Mouse (Mus musculus) CH12.LX (cell line): ENCODE data around the gene Inpp5d. TPM values are rescaled to one million over a fixed set of nuclear protein-coding genes. Genes with fewer than 3 reads are reported as not detected.

Experiments
- DNase-seq: peaks from one replicate; pipeline ENCODE4 v3.0.0-alpha.2; 2013; ENCODE audit errors: extremely low read depth
- H3K27ac ChIP-seq: 2 replicates; pipeline ENCODE4 v1.5.1; 2012; ENCODE audit warnings: low read depth, mild to moderate bottlenecking, control low read depth, moderate library complexity; ENCODE audit not compliant: insufficient read depth
- H3K27me3 ChIP-seq: replicated peaks from 2 replicates; pipeline ENCODE3; 2012; ENCODE audit warnings: inconsistent platforms
- H3K36me3 ChIP-seq, 2 experiments: replicated peaks in 1 of 2; 2 replicates each; pipeline versions ENCODE3 to v1.6.1; 2012; ENCODE audit warnings: inconsistent platforms in 1 of 2, low read length in 1 of 2, mild to moderate bottlenecking in 1 of 2, mixed read lengths in 1 of 2, moderate library complexity in 1 of 2; ENCODE audit not compliant: control insufficient read depth in 1 of 2, insufficient read depth in 1 of 2
- H3K4me1 ChIP-seq, 2 experiments: 2 replicates each; pipeline ENCODE4 v1.6.1; 2012; ENCODE audit warnings: inconsistent platforms in 1 of 2, moderate library complexity in 1 of 2; ENCODE audit not compliant: insufficient read depth in 2 of 2, control insufficient read depth in 1 of 2
- H3K4me2 ChIP-seq: 2 replicates; pipeline ENCODE4 v1.6.1; 2012; ENCODE audit warnings: low read depth, mild to moderate bottlenecking, control low read depth; ENCODE audit not compliant: poor library complexity, insufficient read depth, severe bottlenecking
- H3K4me3 ChIP-seq, 3 experiments: fragments of 150-350 bp in 1 of 3; sonication (generic) in 1 of 3; replicated peaks in 1 of 3; 2 replicates each; pipeline versions ENCODE3 to v1.5.1; 2011 to 2012; ENCODE audit warnings: low read depth in 2 of 3, low read length in 2 of 3, mild to moderate bottlenecking in 2 of 3, moderate library complexity in 2 of 3, control low read depth in 1 of 3, improper control_type of control experiment in 1 of 3, inconsistent platforms in 1 of 3, mixed read lengths in 1 of 3; ENCODE audit not compliant: poor library complexity in 1 of 3
- H3K79me2 ChIP-seq: replicated peaks from 2 replicates; pipeline ENCODE4 v1.6.1; 2012; ENCODE audit warnings: mild to moderate bottlenecking, moderate library complexity; ENCODE audit not compliant: control insufficient read depth, poor library complexity, insufficient read depth, severe bottlenecking; ENCODE audit errors: extremely low read depth
- H3K9ac ChIP-seq: 2 replicates; pipeline ENCODE4 v1.6.1; 2012; ENCODE audit warnings: low read depth, mild to moderate bottlenecking, control low read depth, moderate library complexity; ENCODE audit not compliant: insufficient read depth
- H3K9me3 ChIP-seq: replicated peaks from 2 replicates; pipeline ENCODE3; 2012; ENCODE audit warnings: low read length, inconsistent platforms, mixed read lengths
- CHD1 ChIP-seq: IDR thresholded peaks from 2 replicates; pipeline ENCODE4 v1.6.1; 2012; ENCODE audit warnings: low read depth, low read length, improper control_type of control experiment, inconsistent platforms
- CHD2 ChIP-seq: IDR thresholded peaks from 2 replicates; pipeline ENCODE4 v1.6.1; 2011; ENCODE audit warnings: low read length, improper control_type of control experiment
- E2F4 ChIP-seq: IDR thresholded peaks from 2 replicates; pipeline ENCODE4 v1.6.1; 2011; ENCODE audit warnings: low read depth, low read length, improper control_type of control experiment; ENCODE audit not compliant: insufficient replicate concordance
- HCFC1 ChIP-seq: IDR thresholded peaks from 2 replicates; pipeline ENCODE4 v1.6.1; 2012; ENCODE audit warnings: low read depth, mild to moderate bottlenecking, inconsistent platforms, low read length, improper control_type of control experiment
- IRF4 ChIP-seq: IDR thresholded peaks from 2 replicates; pipeline ENCODE4 v1.6.1; 2014; ENCODE audit warnings: low read depth, mild to moderate bottlenecking, inconsistent platforms, low read length, improper control_type of control experiment
- KAT2A ChIP-seq: IDR thresholded peaks from 2 replicates; pipeline ENCODE4 v1.6.1; 2012; ENCODE audit warnings: low read length, improper control_type of control experiment, inconsistent platforms; ENCODE audit not compliant: insufficient replicate concordance
- MAFK ChIP-seq: IDR thresholded peaks from 2 replicates; pipeline ENCODE4 v1.6.1; 2011; ENCODE audit warnings: low read length, improper control_type of control experiment; ENCODE audit not compliant: insufficient replicate concordance
- MXI1 ChIP-seq: IDR thresholded peaks from 2 replicates; pipeline ENCODE4 v1.6.1; 2011; ENCODE audit warnings: mild to moderate bottlenecking, low read depth, low read length, improper control_type of control experiment
- RAD21 ChIP-seq: IDR thresholded peaks from 2 replicates; pipeline ENCODE4 v1.6.1; 2011; ENCODE audit warnings: low read depth, mild to moderate bottlenecking, low read length, improper control_type of control experiment, moderate library complexity
- SIN3A ChIP-seq: IDR thresholded peaks from 2 replicates; pipeline ENCODE4 v1.6.1; 2012; ENCODE audit warnings: low read length, improper control_type of control experiment, inconsistent platforms
- SMC3 ChIP-seq: IDR thresholded peaks from 2 replicates; pipeline ENCODE4 v1.6.1; 2011; ENCODE audit warnings: low read depth, low read length, improper control_type of control experiment
- UBTF ChIP-seq: IDR thresholded peaks from 2 replicates; pipeline ENCODE4 v1.6.1; 2012; ENCODE audit warnings: low read depth, mild to moderate bottlenecking, inconsistent platforms, low read length, improper control_type of control experiment, moderate library complexity
- USF1 ChIP-seq: IDR thresholded peaks from 2 replicates; pipeline ENCODE4 v1.6.1; 2014; ENCODE audit warnings: low read depth, mild to moderate bottlenecking, inconsistent platforms, low read length, improper control_type of control experiment
- ZC3H11A ChIP-seq: IDR thresholded peaks from 2 replicates; pipeline ENCODE4 v1.6.1; 2012; ENCODE audit warnings: low read depth, mild to moderate bottlenecking, inconsistent platforms, low read length, improper control_type of control experiment
- ZKSCAN1 ChIP-seq: IDR thresholded peaks from 2 replicates; pipeline ENCODE4 v1.6.1; 2012; ENCODE audit warnings: low read depth, inconsistent platforms, low read length, improper control_type of control experiment, borderline replicate concordance
- ZMIZ1 ChIP-seq: IDR thresholded peaks from 2 replicates; pipeline ENCODE4 v1.6.1; 2012; ENCODE audit warnings: low read depth, mild to moderate bottlenecking, inconsistent platforms, low read length, improper control_type of control experiment
- ZNF384 ChIP-seq: IDR thresholded peaks from 2 replicates; pipeline ENCODE4 v1.6.1; 2012; ENCODE audit warnings: low read depth, low read length, improper control_type of control experiment, inconsistent platforms
- dilution Hi-C: fragments of 300-500 bp; cut with MboI; formaldehyde crosslinking; loops from 2 replicates; pipeline ENCODE4 v1.14.3; 2020; ENCODE audit warnings: low sequenced_read_pairs; ENCODE audit not compliant: extremely low pct_unique_long_range_greater_than_20kb, extremely low pct_ligation_motif_present
- in situ Hi-C: fragments of 300-500 bp; cut with MboI; formaldehyde crosslinking; loops from 3 replicates; pipeline ENCODE4 v1.14.3; 2019; ENCODE audit warnings: low sequenced_read_pairs, low pct_ligation_motif_present, low pct_unique_long_range_greater_than_20kb, mixed read lengths
- polyA plus RNA-seq: library from polyadenylated mRNA; unstranded; fragments of >175 nt; gene quantifications from 2 replicates; pipeline ENCODE4 v1.2.1, GENCODE M21; 2012; ENCODE audit warnings: low read depth; ENCODE audit not compliant: insufficient read length
- total RNA-seq, 2 experiments: library from RNA; depleted of rRNA; stranded (reverse); fragments of 300-350 nt in 1 of 2; fragments of >200 nt in 1 of 2; gene quantifications; 2 replicates each; pipeline ENCODE4 v1.2.3; 2012 to 2014

The Inpp5d gene
- total and polyA plus RNA-seq, 3 experiments, result 97.1 to 109 (median 106) TPM

DNA sequence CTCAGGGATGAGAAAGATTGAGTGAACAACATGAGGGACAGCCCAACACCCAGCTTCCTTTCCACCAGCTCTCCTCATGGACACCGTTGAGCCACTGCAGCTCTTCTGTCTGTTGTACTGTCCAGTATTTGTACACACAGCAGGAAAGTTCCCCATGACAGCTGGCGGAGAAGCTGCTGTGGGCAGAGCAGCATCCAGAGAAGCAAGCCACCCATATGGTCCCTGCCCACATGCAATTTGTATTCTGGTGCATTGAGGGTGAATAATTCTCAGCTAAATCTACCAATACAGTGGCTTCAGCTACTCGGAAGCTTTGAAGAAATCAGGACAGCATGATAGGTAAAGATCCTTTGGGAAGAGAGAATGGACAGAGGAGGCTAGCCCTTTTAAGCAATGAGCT, 64.7 kb downstream of the Inpp5d start:
- Histone ChIP-seq H3K9me3 (peaks cover 14% of the 10 kb centered on the region), H3K9ac (no peak overlapping the region), H3K4me1 (no peaks in the 10 kb centered on the region), H3K27me3 (no peaks in the 10 kb centered on the region), H3K4me3 (no peak overlapping the region), H3K36me3 (peaks cover 78 to 91% of the 10 kb centered on the region in 2 experiments), H3K27ac (no peak overlapping the region), H3K4me2 (no peak overlapping the region), H3K79me2 (no peaks in the 10 kb centered on the region; the same call in 1 of the 2 replicates)
- DNase-seq, result no peak
- no peak for TF ChIP-seq ZNF384
- TF ChIP-seq MXI1, result no peak
- no peak for TF ChIP-seq E2F4
- no peak for TF ChIP-seq ZKSCAN1
- TF ChIP-seq KAT2A, result no peak
- dilution Hi-C loops, result no loop called here
- in situ Hi-C loops, result no loop called here

GRCm38 (mm10) chr1:87686351-87686750, 66.2 kb downstream of the Inpp5d start:
- H3K4me3 ChIP-seq, result no peak overlapping the region
- H3K27ac ChIP-seq, result no peak overlapping the region
- dilution Hi-C loops, result no loop called here
- H3K4me1 ChIP-seq, result no peaks in the 10 kb centered on the region
- no peak overlapping the region for H3K4me2 ChIP-seq
- H3K9me3 ChIP-seq, result peaks cover 14% of the 10 kb centered on the region
- peaks cover 72 to 89% of the 10 kb centered on the region in 2 experiments for H3K36me3 ChIP-seq
- H3K79me2 ChIP-seq, result no peaks in the 10 kb centered on the region; the same call in 1 of the 2 replicates
- DNase-seq, result no peak
- H3K27me3 ChIP-seq, result no peaks in the 10 kb centered on the region
- H3K9ac ChIP-seq, result no peak overlapping the region
- in situ Hi-C loops, result no loop called here
- TF ChIP-seq CHD1 (no peak), USF1 (no peak), MXI1 (no peak), RAD21 (no peak), ZMIZ1 (no peak), CHD2 (no peak), UBTF (no peak), SMC3 (no peak), HCFC1 (no peak), SIN3A (no peak), MAFK (no peak), KAT2A (no peak), ZC3H11A (no peak), IRF4 (no peak)
